Mouse (Mus musculus) right cerebral cortex, postnatal 36 days (tissue): ENCODE measurements around the gene Rnf213.

Experiments
- DNase-seq, 2 experiments: peaks; one replicate each; pipeline ENCODE4 v3.0.0; 2022; ENCODE audit warnings: low spot score in 2 of 2, mixed read lengths in 1 of 2

The Rnf213 gene

GRCm38 (mm10) chr11:119390271-119391231 lies 2.3 kb upstream of the Rnf213 start:
- peak; percentile 9 to 12 for DNase-seq

GRCm38 (mm10) chr11:119391386-119392000 lies 1.4 kb upstream of the Rnf213 start:
- DNase-seq = no peak

- DNase-seq = no peak
Measured at GRCm38 (mm10) chr11:119392001-119392614, 792 bp upstream of the Rnf213 start.

- no peak for DNase-seq
Measured at GRCm38 (mm10) chr11:119393483-119393804, 544 bp downstream of the Rnf213 start.

GRCm38 (mm10) chr11:119394210-119394609 lies 1.3 kb downstream of the Rnf213 start:
- DNase-seq = no peak

- no peak for DNase-seq
Measured at GRCm38 (mm10) chr11:119395394-119395793, 2.5 kb downstream of the Rnf213 start.

- DNase-seq = no peak
Measured at GRCm38 (mm10) chr11:119395931-119396330, 3.0 kb downstream of the Rnf213 start.

- no peak for DNase-seq
Measured at GRCm38 (mm10) chr11:119396461-119396860, 3.6 kb downstream of the Rnf213 start.

GRCm38 (mm10) chr11:119402501-119403160 lies 9.7 kb downstream of the Rnf213 start:
- DNase-seq = no peak

GRCm38 (mm10) chr11:119404627-119405026 lies 11.7 kb downstream of the Rnf213 start:
- no peak for DNase-seq

- no peak for DNase-seq
Measured at GRCm38 (mm10) chr11:119407381-119407780, 14.5 kb downstream of the Rnf213 start.

- DNase-seq = no peak
Measured at GRCm38 (mm10) chr11:119407977-119408376, 15.1 kb downstream of the Rnf213 start.

GRCm38 (mm10) chr11:119419327-119420118 lies 26.6 kb downstream of the Rnf213 start:
- no peak for DNase-seq

- no peak for DNase-seq
Measured at GRCm38 (mm10) chr11:119420426-119420825, 27.5 kb downstream of the Rnf213 start.

GRCm38 (mm10) chr11:119427431-119427830 lies 34.5 kb downstream of the Rnf213 start:
- no peak for DNase-seq

GRCm38 (mm10) chr11:119427986-119428385 lies 35.1 kb downstream of the Rnf213 start:
- no peak for DNase-seq

GRCm38 (mm10) chr11:119428649-119429136 lies 35.8 kb downstream of the Rnf213 start:
- no peak for DNase-seq

GRCm38 (mm10) chr11:119431516-119431915 lies 38.6 kb downstream of the Rnf213 start:
- no peak for DNase-seq

- DNase-seq = no peak
Measured at GRCm38 (mm10) chr11:119432706-119433105, 39.8 kb downstream of the Rnf213 start.

- no peak for DNase-seq
Measured at GRCm38 (mm10) chr11:119434316-119434715, 41.4 kb downstream of the Rnf213 start.
